Mouse (Mus musculus) hindbrain, embryonic 10.5 days (tissue): ENCODE results near the gene Defa22. TPM values are rescaled to one million over a fixed set of nuclear protein-coding genes. Genes with fewer than 3 reads are reported as not detected.
"Not testable (repeated sequence)": the region's sequence is repeated elsewhere in the genome, so short reads cannot be mapped to it uniquely, and the experiment has no call there.

Experiments
- DNase-seq: peaks from one replicate; pipeline ENCODE4 v3.0.0-alpha.2; 2017; ENCODE audit warnings: low spot score
- H3K27ac ChIP-seq: fragments of 300-500 bp; sonication (generic); 2 replicates; pipeline ENCODE4 v1.5.1; 2016; ENCODE audit warnings: mild to moderate bottlenecking, moderate library complexity
- H3K27me3 ChIP-seq: fragments of 300-500 bp; sonication (generic); 2 replicates; pipeline ENCODE4 v1.6.1; 2016; ENCODE audit warnings: mild to moderate bottlenecking; ENCODE audit not compliant: poor library complexity, insufficient read depth, severe bottlenecking
- H3K36me3 ChIP-seq: fragments of 300-500 bp; sonication (generic); 2 replicates; pipeline ENCODE4 v1.6.1; 2016; ENCODE audit warnings: mild to moderate bottlenecking, moderate library complexity
- H3K4me1 ChIP-seq: fragments of 300-500 bp; sonication (generic); replicated peaks from 2 replicates; pipeline ENCODE4 v1.6.1; 2016; ENCODE audit warnings: mild to moderate bottlenecking
- H3K4me3 ChIP-seq: fragments of 300-500 bp; sonication (generic); 2 replicates; pipeline ENCODE4 v1.5.1; 2016; ENCODE audit warnings: mild to moderate bottlenecking, moderate library complexity
- H3K9me3 ChIP-seq: fragments of 300-500 bp; sonication (generic); 2 replicates; pipeline ENCODE4 v1.6.1; 2016; ENCODE audit warnings: mild to moderate bottlenecking, moderate library complexity
- WGBS: fragments of 180-500 bp; shearing (Covaris S2); methylation state at CpG from one replicate; pipeline ENCODE4 v1.1.7; 2016; 5-methylcytosine and 5-hydroxymethylcytosine counted together
- polyA plus RNA-seq: library from polyadenylated mRNA; unstranded; fragments of >200 nt; fragmentation: Nextera tagmentation; extraction: Ambion mirVana; gene quantifications from 2 replicates; pipeline ENCODE4 v1.2.1, GENCODE M21; 2016

Defa22 gene
- not detected in 2 replicates for polyA plus RNA-seq

DNA sequence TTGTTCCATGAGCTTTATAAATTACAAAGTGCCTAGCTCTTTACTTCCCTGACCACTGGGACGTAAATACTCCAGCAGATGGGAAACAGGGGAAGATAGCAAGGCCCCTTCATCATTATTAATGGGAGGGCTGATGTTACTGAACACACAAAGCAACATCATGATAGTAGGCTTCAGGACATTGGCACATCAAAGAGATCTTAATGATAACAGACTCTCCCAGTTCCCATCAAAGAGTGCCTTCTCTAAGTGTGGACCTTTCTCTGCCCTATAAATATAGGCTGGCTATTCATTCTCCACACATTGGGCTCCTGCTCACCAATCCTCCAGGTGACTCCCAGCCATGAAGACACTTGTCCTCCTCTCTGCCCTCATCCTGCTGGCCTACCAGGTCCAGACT lies at the start of gene Defa22:
Gene Defa22, plus strand, starts transcription at position 301 of the 400 bp plus-strand sequence.
- not testable (repeated sequence) for H3K9me3 ChIP-seq
- no CpG with 5 or more reads among the region's 1 CpGs for WGBS

DNA sequence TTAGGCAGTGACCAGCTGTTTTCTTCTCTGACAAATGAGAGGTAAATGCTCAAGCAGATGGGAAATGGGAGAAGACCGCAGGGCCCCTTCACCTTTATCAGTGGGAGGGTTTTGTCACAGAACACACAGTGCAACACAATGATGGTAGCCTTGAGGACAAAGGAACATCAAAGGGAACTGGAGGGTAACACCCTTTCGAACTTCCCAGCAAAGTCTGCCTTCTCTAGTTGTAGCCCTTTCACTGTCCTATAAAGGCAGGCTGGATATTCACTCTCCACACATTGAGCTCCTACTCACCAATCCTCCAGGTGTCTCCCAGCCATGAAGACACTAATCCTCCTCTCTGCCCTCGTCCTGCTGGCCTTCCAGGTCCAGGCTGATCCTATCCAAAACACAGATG lies 27.7 kb upstream of the Defa22 start, which contains the start of gene Defa30:
Gene Defa30, plus strand, starts transcription at position 301 of the 400 bp plus-strand sequence.
- not testable (repeated sequence) for H3K27ac ChIP-seq, DNase-seq, H3K27me3 ChIP-seq, H3K4me3 ChIP-seq, H3K4me1 ChIP-seq, H3K36me3 ChIP-seq
- WGBS: 63% methylated on average over 3 of the region's 3 CpGs
- peaks cover 34% of the 10 kb centered on the region for H3K9me3 ChIP-seq

More for the DNA sequence above, at the start of gene Defa22:
- not testable (repeated sequence) for DNase-seq, H3K36me3 ChIP-seq, H3K27ac ChIP-seq, H3K4me1 ChIP-seq, H3K27me3 ChIP-seq, H3K4me3 ChIP-seq

GRCm38 (mm10) chr8:21191314-21191713 lies 29.2 kb downstream of the Defa22 start, which contains the start of gene Defa31:
Defa31 (plus strand) TSS chr8:21191614.
- H3K27ac ChIP-seq, H3K27me3 ChIP-seq, H3K4me1 ChIP-seq, H3K9me3 ChIP-seq, DNase-seq, H3K36me3 ChIP-seq, H3K4me3 ChIP-seq: not testable (repeated sequence)
- WGBS: no CpG with 5 or more reads among the region's 1 CpGs

- WGBS: no CpG with 5 or more reads among the region's 1 CpGs
- H3K27ac ChIP-seq, H3K36me3 ChIP-seq, H3K9me3 ChIP-seq, H3K4me1 ChIP-seq, H3K4me3 ChIP-seq, DNase-seq, H3K27me3 ChIP-seq: not testable (repeated sequence)
Measured at GRCm38 (mm10) chr8:21201261-21201660, 39.2 kb downstream of the Defa22 start, which contains the start of gene Gm15293. Gm15293 (plus strand) TSS chr8:21201561.

Other genes with a start within 250 kb of the Defa22 start
- gene Gm6040, start 240.2 kb upstream of the Defa22 start, polyA plus RNA-seq: not detected in 2 replicates
- not detected in 2 replicates for gene AY761185, start 217.6 kb upstream of the Defa22 start, polyA plus RNA-seq
- not detected in 2 replicates for gene Defa21, start 136.7 kb upstream of the Defa22 start, polyA plus RNA-seq
- gene Defa23, start 107.2 kb upstream of the Defa22 start, polyA plus RNA-seq: not detected in 2 replicates
- not detected in 2 replicates for gene Defa35, start 97.2 kb upstream of the Defa22 start, polyA plus RNA-seq
- gene Defa25, start 77.8 kb upstream of the Defa22 start, polyA plus RNA-seq: not detected in 2 replicates
- gene Gm14851, start 66.2 kb upstream of the Defa22 start, polyA plus RNA-seq: not detected in 2 replicates
- not detected in 2 replicates for gene Defa30, start 27.6 kb upstream of the Defa22 start, polyA plus RNA-seq
- not detected in 2 replicates for gene Defa31, start 29.3 kb downstream of the Defa22 start, polyA plus RNA-seq
- gene Gm15293, start 39.3 kb downstream of the Defa22 start, polyA plus RNA-seq: not detected in 2 replicates
- gene Gm15292, start 87.5 kb downstream of the Defa22 start, polyA plus RNA-seq: not detected in 2 replicates
- not detected in 2 replicates for gene Defa27, start 153.3 kb downstream of the Defa22 start, polyA plus RNA-seq
- not detected in 2 replicates for gene Defa29, start 164.7 kb downstream of the Defa22 start, polyA plus RNA-seq
- not detected in 2 replicates for gene Defa2, start 216.2 kb downstream of the Defa22 start, polyA plus RNA-seq
- gene Defa33, start 229.5 kb downstream of the Defa22 start, polyA plus RNA-seq: not detected in 2 replicates